Mouse (Mus musculus) intestine, embryonic 15.5 days (tissue): Measurements from ENCODE around the gene N4bp3. TPM values are rescaled to one million over a fixed set of nuclear protein-coding genes. Genes with fewer than 3 reads are reported as not detected.
"Not testable (repeated sequence)": the region's sequence is repeated elsewhere in the genome, so short reads cannot be mapped to it uniquely, and the experiment has no call there.

Experiments
- ATAC-seq: fragments of 200-750 bp; cut with Nextera tagmentation; 2 replicates; pipeline ENCODE4 v1.8.0; 2017; ENCODE audit warnings: moderate TSS enrichment, moderate library complexity
- H3K27ac ChIP-seq: fragments of 300-500 bp; sonication (generic); 2 replicates; pipeline ENCODE4 v1.5.1; 2015; ENCODE audit warnings: mild to moderate bottlenecking, inconsistent platforms
- H3K27me3 ChIP-seq: fragments of 300-500 bp; sonication (generic); replicated peaks from 2 replicates; pipeline ENCODE4 v1.6.1; 2015; ENCODE audit warnings: inconsistent platforms
- H3K36me3 ChIP-seq: fragments of 300-500 bp; sonication (generic); 2 replicates; pipeline ENCODE4 v1.6.1; 2015; ENCODE audit warnings: inconsistent platforms
- H3K4me1 ChIP-seq: fragments of 300-500 bp; sonication (generic); replicated peaks from 2 replicates; pipeline ENCODE4 v1.6.1; 2015; ENCODE audit warnings: inconsistent platforms
- H3K4me2 ChIP-seq: fragments of 300-500 bp; sonication (generic); replicated peaks from 2 replicates; pipeline ENCODE4 v1.6.1; 2015; ENCODE audit warnings: mild to moderate bottlenecking, inconsistent platforms
- H3K4me3 ChIP-seq: fragments of 300-500 bp; sonication (generic); replicated peaks from 2 replicates; pipeline ENCODE4 v1.5.1; 2015; ENCODE audit warnings: inconsistent platforms
- H3K9ac ChIP-seq: fragments of 300-500 bp; sonication (generic); 2 replicates; pipeline ENCODE4 v1.6.1; 2015; ENCODE audit warnings: inconsistent platforms
- H3K9me3 ChIP-seq: fragments of 300-500 bp; sonication (generic); 2 replicates; pipeline ENCODE4 v1.6.1; 2016; ENCODE audit warnings: inconsistent platforms
- WGBS: fragments of 180-500 bp; shearing (Covaris S2); methylation state at CpG from one replicate; pipeline ENCODE4 v1.1.7; 2015; 5-methylcytosine and 5-hydroxymethylcytosine counted together
- polyA plus RNA-seq: library from polyadenylated mRNA; unstranded; fragments of >200 nt; fragmentation: Nextera tagmentation; extraction: Ambion mirVana; gene quantifications from 2 replicates; pipeline ENCODE4 v1.2.1, GENCODE M21; 2015

Gene N4bp3
- polyA plus RNA-seq, 1 experiment from 2014 or later, result 17.6 TPM

DNA sequence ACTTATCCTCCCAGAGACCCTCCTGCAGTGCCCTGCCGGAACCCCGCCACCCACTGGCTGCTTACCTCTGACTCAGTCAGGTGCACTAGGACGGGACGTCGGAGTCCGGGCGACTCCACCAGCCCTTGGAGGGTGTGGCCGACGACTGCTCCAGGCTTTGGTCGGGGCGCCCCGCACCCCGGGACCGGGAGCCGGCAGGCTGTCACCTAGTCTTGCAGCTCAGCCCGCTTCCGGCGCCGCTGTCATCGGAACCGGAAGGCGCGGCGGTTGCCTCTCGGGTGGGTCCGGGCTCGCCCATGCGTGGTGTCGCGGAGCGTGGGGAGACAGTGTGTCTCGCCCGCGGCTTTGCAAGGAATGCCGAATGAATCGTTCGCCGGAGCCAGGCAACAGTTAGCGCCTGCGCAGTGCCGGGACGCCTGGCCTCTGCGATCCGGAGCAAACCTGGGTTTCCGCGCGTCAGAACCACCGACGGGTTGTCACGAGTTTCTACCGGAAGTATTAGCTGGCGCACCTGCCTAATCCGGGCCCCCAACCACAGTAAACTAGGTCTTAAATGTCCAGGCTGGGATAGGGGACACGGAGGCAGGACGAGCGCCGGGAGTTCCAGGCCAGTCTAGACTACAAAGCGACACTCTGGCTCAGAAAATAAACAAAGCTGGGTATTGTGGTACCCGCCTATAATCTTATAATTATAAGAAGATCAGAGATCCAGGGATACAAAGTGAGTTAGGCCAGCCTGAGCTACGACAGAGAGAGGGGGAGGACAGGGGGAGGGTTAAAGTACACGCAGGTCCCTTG, 14.9 kb downstream of the N4bp3 start, which contains the start of gene Rmnd5b:
TSS of gene Rmnd5b (minus strand) at position 372 of the 798 bp plus-strand sequence.
- Histone ChIP-seq H3K4me1 (peaks cover 9% of the 10 kb centered on the region), H3K36me3 (no peaks in the 10 kb centered on the region), H3K4me2 (peak within 1 kb of the TSS; percentile 76), H3K27me3 (no peaks in the 10 kb centered on the region), H3K9ac (peak within 1 kb of the TSS; percentile 76), H3K27ac (peak within 1 kb of the TSS; percentile 83), H3K9me3 (no peaks in the 10 kb centered on the region), H3K4me3 (peak within 1 kb of the TSS; percentile 66)
- ATAC-seq, result peak; percentile 91
- WGBS, result under 1% methylated on average over 61 of the region's 61 CpGs

GRCm38 (mm10) chr11:51635127-51635524, 15.5 kb downstream of the N4bp3 start:
- Histone ChIP-seq H3K27me3 (no peaks in the 10 kb centered on the region), H3K4me3 (peak overlapping the region; percentile 66), H3K36me3 (no peaks in the 10 kb centered on the region; the same call in 1 of the 2 replicates), H3K4me2 (peak overlapping the region; percentile 76), H3K9me3 (no peaks in the 10 kb centered on the region), H3K9ac (peak overlapping the region; percentile 76), H3K4me1 (peaks cover 9% of the 10 kb centered on the region), H3K27ac (peak overlapping the region; percentile 83)
- no peak; the same call in 1 of the 2 replicates for ATAC-seq
- WGBS, result 12% methylated on average over 6 of the region's 6 CpGs

DNA sequence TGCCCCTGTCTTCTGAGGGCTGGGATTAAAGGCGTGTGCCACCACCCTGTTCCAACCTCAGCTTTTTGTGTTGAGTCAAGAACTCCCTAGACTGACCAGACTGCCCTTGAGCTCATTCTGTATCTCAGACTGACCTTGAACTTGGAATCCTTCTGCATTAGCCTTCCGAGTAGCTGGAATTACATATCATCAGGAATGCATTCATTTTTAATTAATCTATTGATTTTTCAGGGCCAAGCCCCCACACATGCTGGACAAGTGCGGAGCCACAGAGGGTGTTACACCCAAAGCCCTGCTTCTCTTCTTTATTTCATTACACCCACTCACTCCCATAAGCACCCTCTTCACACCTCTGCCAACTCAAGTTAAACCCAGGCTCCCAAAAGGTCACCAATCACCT, 16.9 kb downstream of the N4bp3 start:
- Histone ChIP-seq H3K36me3 (no peaks in the 10 kb centered on the region; the same call in 1 of the 2 replicates), H3K9me3 (no peaks in the 10 kb centered on the region), H3K27me3 (no peaks in the 10 kb centered on the region), H3K9ac (no peak overlapping the region), H3K4me1 (peaks cover 9% of the 10 kb centered on the region), H3K27ac (no peak overlapping the region), H3K4me2 (no peak overlapping the region), H3K4me3 (no peak overlapping the region)
- WGBS, result 89% methylated on average over 3 of the region's 3 CpGs
- ATAC-seq, result no peak

DNA sequence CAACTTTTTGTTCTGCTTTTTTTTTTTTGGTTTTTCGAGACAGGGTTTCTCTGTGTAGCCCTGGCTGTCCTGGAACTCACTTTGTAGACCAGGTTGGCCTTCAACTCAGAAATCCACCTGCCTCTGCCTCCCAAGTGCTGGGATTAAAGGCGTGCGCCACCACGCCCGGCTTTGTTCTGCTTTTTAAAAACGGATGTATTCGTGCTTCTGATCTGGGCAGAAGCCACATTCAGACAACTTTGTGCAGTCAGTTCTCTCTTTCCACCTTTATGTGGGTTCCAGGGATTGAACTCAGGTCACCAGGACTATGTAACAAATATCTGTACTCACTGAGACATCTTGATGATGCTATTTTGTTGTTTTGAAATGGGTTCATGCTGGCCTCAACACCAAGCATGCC, 17.4 kb downstream of the N4bp3 start:
- WGBS, result 91% methylated on average over 7 of the region's 7 CpGs
- not testable (repeated sequence) for H3K4me3 ChIP-seq, H3K27ac ChIP-seq, H3K9me3 ChIP-seq, H3K27me3 ChIP-seq, H3K9ac ChIP-seq, H3K36me3 ChIP-seq, ATAC-seq, H3K4me2 ChIP-seq, H3K4me1 ChIP-seq

GRCm38 (mm10) chr11:51632130-51632753, 18.4 kb downstream of the N4bp3 start:
- Histone ChIP-seq H3K27ac (no peak overlapping the region), H3K9ac (no peak overlapping the region), H3K4me3 (no peak overlapping the region), H3K4me2 (no peak overlapping the region), H3K4me1 (peaks cover 4% of the 10 kb centered on the region), H3K36me3 (peaks cover 6% of the 10 kb centered on the region; the same call in 1 of the 2 replicates), H3K27me3 (no peaks in the 10 kb centered on the region), H3K9me3 (no peaks in the 10 kb centered on the region)
- WGBS, result 83% methylated on average over 6 of the region's 6 CpGs
- ATAC-seq, result no peak

- Histone ChIP-seq H3K4me1 (no peaks in the 10 kb centered on the region), H3K36me3 (peaks cover 16% of the 10 kb centered on the region; the same call in 1 of the 2 replicates), H3K27me3 (no peaks in the 10 kb centered on the region), H3K4me3 (no peak overlapping the region), H3K27ac (no peak overlapping the region), H3K9ac (no peak overlapping the region), H3K9me3 (no peaks in the 10 kb centered on the region), H3K4me2 (no peak overlapping the region)
- ATAC-seq, result no peak
- 81% methylated on average over 15 of the region's 15 CpGs for WGBS
These were observed 20.9 kb downstream of the N4bp3 start for GRCm38 (mm10) chr11:51629651-51630314.

- H3K27ac ChIP-seq, result no peak overlapping the region
- no peak overlapping the region for H3K9ac ChIP-seq
- H3K4me2 ChIP-seq, result no peak overlapping the region
- peaks cover 31% of the 10 kb centered on the region for H3K36me3 ChIP-seq
- H3K9me3 ChIP-seq, result no peaks in the 10 kb centered on the region
- H3K4me1 ChIP-seq, result no peaks in the 10 kb centered on the region
- WGBS, result 82% methylated on average over 8 of the region's 8 CpGs
- H3K27me3 ChIP-seq, result no peaks in the 10 kb centered on the region
- ATAC-seq, result no peak
- H3K4me3 ChIP-seq, result no peak overlapping the region
These were observed 22.7 kb downstream of the N4bp3 start for GRCm38 (mm10) chr11:51627907-51628306.

DNA sequence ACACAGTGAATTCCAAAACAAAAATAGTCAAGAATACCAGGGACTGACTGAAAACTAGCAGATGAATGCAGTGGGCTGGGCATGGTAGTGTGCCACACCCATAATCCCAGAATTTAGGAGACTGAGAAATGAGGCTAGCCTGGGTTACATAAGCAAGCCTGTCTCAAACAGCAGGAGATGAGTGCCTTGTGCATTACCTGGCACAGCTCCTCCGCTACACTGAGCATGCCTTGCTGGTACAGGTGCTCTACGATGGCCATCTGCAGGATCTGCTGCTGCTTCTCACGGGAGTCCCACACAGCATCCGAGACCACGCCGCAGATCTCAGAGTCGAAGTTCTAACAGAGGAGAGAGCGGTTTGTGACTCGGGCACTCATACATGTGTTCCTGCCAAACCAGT, 23.2 kb downstream of the N4bp3 start:
- Histone ChIP-seq H3K36me3 (peaks cover 36% of the 10 kb centered on the region), H3K4me3 (no peak overlapping the region)

GRCm38 (mm10) chr11:51625187-51625820, 25.3 kb downstream of the N4bp3 start:
- Histone ChIP-seq H3K9me3 (no peaks in the 10 kb centered on the region), H3K27ac (no peak overlapping the region), H3K4me3 (no peak overlapping the region), H3K9ac (no peak overlapping the region), H3K27me3 (no peaks in the 10 kb centered on the region), H3K4me1 (peaks cover 11% of the 10 kb centered on the region; the same call in 1 of the 2 replicates), H3K4me2 (no peak overlapping the region), H3K36me3 (peaks cover 37% of the 10 kb centered on the region)
- ATAC-seq, result no peak
- 78% methylated on average over 5 of the region's 5 CpGs for WGBS

More for the DNA sequence above, 23.2 kb downstream of the N4bp3 start:
- Histone ChIP-seq H3K9me3 (no peaks in the 10 kb centered on the region), H3K9ac (no peak overlapping the region), H3K4me2 (no peak overlapping the region), H3K27ac (no peak overlapping the region), H3K27me3 (no peaks in the 10 kb centered on the region), H3K4me1 (no peaks in the 10 kb centered on the region)
- WGBS, result 90% methylated on average over 9 of the region's 9 CpGs
- no peak for ATAC-seq

GRCm38 (mm10) chr11:51622971-51623491, 27.6 kb downstream of the N4bp3 start:
- Histone ChIP-seq H3K27me3 (no peaks in the 10 kb centered on the region), H3K36me3 (peaks cover 36% of the 10 kb centered on the region), H3K4me1 (peaks cover 12% of the 10 kb centered on the region; the same call in 1 of the 2 replicates), H3K9ac (no peak overlapping the region), H3K27ac (no peak overlapping the region), H3K4me2 (no peak overlapping the region), H3K9me3 (no peaks in the 10 kb centered on the region), H3K4me3 (no peak overlapping the region)
- 83% methylated on average over 7 of the region's 7 CpGs for WGBS
- ATAC-seq, result no peak

DNA sequence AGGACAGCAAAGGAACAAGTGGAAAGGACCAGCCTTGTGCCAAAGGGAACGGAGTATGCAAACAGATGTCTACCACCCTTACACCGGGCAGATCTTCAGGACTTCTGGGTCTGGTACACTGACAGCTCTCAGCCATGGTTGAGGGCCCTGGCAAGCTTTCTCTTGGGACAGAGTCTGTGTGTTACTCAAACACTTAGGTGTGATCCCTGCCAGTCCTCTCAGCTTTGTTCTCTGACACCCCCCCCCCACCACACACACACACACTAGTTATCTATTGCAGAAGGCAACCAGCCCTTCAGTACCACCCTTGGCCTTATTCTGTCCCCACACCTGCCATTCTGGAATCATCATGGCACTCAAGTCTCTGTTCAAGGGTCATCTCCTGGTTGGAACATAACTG, 28.9 kb downstream of the N4bp3 start:
- ATAC-seq, result no peak
- Histone ChIP-seq H3K9me3 (no peaks in the 10 kb centered on the region), H3K27ac (no peak overlapping the region), H3K4me1 (peaks cover 12% of the 10 kb centered on the region; the same call in 1 of the 2 replicates), H3K27me3 (no peaks in the 10 kb centered on the region), H3K4me2 (0 out of 2 replicates have a peak overlapping the region, but pooled peaks have one; percentile 69), H3K36me3 (peaks cover 31% of the 10 kb centered on the region), H3K4me3 (no peak overlapping the region), H3K9ac (no peak overlapping the region)
- WGBS, result 98% methylated on average over 2 of the region's 2 CpGs
